Mouse (Mus musculus) 3134 (cell line): ENCODE data around the gene Cnot11.

Experiments
- DNase-seq: peaks from one replicate; pipeline ENCODE4 v3.0.0-alpha.2; 2011; ENCODE audit warnings: low spot score; ENCODE audit not compliant: insufficient read length; ENCODE audit errors: extremely low read depth

Gene Cnot11

DNA sequence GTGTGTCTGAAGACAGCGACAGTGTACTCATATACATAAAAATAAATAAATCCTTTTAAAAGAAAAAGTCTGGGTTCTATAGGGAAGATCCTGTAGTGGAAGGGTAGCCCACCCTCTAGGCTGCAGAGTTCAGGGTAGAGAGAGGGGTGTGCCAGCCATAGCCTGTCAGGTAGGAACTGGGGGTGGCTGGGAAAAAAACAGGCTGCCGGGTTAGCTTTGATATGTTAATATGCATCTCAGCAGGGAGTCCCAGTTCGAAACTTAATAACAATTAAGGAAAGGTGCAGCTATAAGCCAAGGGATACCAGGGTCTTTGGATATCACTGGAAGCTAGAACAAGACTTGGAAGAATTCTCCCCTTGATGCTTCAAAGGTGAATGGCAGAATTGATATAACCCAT is 875 bp upstream of the Cnot11 start:
- no peak for DNase-seq

DNA sequence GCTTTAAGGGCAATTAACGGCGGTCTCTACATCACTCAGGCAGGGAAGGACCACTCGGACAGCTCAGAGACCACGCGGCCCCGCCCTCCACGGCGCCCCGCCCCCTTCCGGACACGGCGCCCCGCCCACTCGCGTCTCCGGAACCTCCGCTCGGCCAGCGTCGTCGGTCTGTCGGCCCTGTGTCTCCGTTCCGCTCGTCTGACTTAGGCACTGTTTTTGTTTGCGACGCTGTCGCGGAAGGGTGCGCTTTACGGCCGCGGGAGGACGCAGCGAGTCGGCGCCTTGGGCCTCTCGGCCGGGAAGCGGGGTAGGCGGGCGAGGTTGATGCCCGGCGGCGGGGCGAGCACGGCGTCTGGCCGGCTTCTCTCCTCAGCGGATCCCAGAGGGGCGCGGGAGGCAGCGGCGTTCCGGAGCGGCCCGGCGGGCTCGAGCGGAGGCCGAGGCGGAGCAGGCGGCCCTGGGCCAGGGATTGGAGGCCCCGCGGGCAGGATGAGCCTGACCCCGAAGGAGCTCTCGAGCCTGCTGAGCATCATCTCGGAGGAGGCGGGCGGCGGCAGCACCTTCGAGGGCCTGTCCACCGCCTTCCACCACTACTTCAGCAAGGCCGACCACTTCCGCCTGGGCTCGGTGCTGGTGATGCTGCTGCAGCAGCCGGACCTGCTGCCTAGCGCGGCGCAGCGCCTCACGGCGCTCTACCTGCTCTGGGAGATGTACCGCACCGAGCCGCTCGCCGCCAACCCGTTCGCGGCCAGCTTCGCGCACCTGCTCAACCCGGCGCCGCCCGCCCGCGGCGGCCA is 921 bp downstream of the Cnot11 start:
- peak; percentile 99 for DNase-seq

DNA sequence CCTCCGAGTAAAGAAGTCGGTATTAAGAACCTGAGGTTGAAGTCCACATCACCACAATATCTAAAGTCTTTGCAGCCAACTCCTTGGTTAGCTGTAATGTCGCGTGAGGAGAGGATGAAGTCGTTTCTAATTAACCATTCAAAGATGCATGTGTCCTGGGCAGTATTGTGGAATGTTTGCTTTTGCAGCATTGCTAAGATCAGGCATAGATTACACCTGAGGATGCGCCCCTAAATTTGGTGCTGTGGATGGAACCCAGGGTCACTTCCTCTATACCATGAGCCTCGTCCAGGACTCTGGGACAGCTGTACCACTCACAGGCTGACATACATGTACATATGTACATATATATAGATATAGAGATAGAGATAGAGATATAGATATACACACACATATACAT is 1.9 kb downstream of the Cnot11 start:
- no peak for DNase-seq

DNA sequence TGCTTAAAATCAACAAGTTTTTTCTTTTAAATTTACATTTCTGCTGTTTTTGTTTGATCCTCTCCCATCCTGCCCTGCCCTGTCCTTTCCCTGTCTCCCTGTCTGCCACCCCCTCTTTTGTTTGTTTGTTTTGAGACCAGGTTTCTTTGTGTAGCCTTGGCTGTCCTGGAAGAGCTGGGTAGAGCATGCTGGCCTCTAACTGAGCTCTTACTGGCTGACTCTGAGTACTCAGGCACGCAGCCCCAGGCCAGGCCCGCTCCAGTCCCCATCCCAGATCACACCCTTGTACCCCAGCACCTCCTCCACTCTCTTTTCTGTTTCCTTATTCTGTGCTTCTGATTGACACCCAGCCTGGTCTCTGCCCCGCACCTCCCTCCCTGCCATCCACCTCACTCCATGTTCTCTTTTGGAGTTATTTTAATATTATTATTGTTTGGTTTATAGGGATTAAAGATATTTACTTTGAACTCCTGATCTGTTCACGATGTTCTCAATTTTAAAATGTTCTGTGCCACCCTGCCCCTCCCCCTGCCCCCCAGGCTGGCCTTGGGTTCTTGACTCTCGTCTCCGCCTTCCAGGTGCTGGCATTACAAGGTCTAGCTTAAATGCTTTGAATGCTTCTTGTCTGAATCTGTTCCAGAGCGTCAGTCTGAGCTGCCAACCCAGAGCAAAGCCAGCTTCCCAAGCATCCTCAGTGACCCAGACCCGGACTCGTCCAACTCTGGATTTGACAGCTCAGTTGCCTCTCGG is 3.0 kb downstream of the Cnot11 start:
- DNase-seq = no peak

DNA sequence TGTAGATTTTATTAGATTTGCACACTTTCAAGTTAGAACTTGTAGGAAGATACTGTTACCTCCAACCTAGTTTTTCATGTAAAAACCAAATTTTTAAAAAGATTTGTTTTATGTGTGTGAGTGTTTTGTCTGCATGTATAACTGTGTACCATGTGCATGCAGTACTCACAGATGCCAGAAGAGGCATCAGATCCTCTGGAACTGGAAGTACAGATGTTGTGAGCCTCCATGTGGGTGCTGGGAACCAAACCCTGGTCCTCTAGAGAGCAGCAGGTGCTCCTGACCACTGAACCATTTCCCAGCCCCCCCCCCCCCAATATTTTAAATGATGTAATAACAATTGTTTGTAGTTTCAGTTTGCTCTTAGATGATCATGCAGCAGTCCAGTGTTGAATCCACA is 5.8 kb downstream of the Cnot11 start:
- no peak for DNase-seq

DNA sequence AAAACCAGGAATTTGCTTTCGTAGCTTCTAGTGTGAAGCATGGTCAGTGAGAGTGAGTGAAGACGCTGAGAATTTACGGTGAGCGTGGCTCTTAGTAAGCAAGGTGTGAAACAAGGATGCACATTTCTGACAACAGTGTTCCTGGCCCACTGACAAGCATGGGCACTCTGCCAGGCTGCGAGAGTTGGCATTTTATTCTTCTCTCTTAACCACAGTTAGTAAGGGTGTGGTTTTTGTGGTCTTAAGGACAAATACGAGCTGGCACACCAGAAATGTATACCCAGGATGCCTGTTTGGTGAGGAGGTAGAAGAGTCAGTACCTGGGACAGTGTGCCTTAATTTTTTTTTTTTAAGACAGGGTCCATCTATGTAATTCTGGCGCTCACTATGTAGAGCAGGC is 10.8 kb downstream of the Cnot11 start:
- peak; percentile 55 for DNase-seq

DNA sequence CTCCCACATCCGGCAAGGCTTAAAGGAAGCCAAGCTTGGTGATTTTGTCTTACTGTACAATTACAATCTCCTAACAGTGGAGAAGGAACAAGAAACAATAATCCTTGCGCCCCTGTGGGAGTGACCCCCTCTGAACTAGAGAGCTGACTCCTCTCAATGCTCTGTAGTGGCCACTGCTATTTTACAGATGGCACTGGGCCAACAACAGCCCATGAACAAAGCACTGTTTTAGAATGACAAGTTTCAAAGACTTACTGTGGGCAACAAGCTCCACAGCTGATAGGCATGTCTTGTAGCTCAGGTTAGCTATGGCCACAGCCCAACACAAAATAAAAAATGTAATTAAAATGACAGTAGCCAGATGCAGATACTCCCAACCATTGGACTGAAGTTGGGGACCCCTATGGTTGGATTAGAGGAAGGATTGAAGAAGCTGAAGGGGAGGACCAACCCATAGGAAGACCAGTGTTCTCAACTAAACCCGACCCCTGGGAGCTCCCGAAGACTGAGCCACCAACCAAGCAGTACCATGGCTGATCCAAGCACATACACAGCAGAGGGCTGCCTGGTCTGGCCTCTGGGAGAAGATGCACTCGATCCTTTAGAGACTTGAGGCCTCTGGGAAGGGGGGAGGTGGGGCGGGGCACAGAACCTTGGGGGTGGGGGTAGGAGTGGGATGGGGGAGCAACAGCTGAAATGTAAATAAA is 11.5 kb downstream of the Cnot11 start:
- DNase-seq = no peak

DNA sequence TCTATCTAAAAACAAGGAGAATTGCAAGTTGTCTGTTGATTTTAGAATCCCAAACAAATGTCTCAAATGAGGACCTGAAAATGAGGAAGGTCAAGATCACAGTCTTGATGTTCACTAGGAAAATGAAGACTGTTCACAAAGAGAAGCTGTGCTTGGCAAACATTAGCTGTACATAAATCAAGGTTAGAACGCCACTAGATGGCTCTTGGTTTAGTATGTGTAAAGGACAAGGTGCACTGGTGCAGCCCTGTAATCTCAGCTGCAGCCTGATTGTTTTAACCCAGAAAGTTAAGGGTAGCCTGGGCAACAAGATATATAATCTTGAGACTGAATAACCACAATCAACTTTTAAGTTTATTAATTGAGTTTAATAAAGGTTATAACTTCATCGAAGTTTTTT is 12.4 kb downstream of the Cnot11 start:
- no peak for DNase-seq

DNA sequence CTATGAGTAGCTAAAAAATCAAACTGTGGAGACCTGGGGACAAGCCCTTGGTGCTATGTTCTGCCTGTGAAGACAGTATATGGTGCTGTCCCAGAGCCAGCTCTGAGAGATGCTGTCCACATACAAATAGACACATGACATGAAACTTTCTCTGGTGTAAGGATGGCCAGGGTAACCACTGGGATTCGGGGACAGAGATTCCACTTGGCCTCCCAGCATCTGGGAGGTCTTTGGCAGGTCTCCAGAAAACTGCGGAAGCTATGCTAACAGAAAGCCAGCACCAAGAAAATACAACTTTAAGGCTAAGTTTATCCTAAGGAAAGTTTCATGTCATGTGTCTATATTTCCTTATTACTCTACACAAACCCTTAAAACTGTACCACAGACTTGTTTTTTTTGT is 15.0 kb downstream of the Cnot11 start:
- no peak for DNase-seq

DNA sequence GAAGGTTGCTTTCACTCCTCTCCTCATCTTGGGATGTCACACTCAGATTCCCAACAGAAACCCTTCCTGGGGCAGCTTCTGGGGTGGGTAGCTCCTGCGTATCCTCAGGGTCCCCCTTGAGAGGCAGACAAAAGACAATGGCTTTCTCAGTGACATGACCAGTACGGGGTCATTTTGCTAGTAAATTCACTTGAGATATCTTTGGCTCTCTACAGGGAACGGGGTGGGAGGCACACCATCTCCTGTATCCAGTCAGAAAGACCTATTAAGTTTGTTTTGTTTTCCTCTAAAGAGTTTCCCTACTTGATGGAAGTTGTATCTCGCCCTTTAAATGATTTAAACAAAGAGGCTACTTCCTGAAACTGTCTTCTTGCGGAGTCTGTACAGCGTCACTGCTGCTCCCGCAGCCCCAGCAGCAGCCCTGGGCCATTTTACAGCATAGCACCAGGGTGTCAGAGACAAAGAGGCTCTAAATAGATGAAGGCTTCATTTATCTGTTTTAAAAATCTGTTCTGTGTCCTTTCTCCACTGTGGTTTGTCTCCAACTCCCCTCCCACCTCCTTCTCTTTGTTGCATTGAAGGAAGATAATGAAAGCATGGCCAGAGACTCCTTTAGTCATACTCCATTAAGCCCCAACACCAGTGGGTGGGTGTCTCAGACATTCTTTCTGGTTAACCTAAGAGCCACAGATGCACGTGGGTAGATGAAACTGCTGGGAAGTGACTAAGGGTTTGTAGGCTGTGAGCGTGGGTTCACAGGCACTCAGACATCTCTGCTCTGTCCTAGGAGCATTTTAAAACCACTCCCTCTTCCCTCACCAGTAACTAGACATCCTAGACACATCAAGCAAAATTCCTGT is 21.0 kb downstream of the Cnot11 start:
- no peak for DNase-seq

DNA sequence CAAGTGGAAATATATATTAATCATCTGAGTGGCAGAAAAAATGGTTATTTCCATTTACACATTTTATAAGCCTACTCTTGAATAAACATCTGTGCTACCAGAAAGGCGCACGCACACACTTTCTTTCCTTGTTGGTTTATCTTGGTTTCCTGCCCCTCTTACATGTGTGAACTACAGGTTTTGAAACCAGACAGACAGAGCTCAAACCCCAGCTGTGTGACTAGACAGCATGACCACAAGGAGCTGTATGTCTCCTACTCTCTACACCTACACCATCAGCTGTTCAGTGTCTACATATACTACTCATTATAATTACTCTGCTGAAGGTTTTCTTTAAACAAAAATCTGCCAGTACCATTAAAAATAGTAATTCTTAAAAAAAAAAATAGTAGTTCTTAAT is 24.2 kb downstream of the Cnot11 start:
- DNase-seq = no peak

DNA sequence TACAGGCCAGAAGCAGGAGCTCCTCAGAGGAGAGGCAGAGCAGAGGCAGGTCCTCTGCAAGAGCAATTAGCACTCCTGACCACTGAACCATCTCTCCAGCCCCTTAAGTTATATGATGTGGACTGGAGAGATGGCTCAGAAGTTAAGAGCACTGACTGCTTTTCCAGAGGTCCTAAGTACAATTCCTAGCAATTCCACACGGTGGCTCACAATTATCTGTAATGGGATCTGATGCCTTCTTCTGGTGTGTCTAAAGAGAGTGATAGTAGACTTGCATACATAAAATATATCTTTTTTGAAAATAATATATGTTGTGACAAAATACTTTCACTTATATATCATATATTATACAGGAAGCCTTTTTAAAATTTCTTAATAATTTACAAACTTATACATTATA is 27.1 kb downstream of the Cnot11 start:
- no peak for DNase-seq

DNA sequence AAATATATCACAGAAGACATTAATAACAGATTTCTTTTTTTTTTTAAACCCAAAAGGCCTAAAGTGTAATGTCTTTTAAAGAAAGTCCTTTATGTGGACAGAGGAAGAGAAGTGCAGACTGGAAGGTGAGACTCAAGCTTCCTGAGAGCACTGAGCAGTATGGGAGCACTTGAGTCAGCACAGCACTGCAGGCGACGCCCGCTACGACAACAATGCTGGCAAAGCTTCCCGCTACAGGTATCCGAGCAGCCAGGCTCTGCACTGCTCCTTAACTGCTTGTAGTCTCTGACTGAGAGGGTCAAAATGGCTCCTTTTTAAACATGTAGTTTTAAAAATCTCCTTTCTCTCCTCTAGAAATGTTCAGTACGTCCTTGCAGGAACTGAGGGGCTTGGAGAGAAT is 28.4 kb downstream of the Cnot11 start:
- no peak for DNase-seq

DNA sequence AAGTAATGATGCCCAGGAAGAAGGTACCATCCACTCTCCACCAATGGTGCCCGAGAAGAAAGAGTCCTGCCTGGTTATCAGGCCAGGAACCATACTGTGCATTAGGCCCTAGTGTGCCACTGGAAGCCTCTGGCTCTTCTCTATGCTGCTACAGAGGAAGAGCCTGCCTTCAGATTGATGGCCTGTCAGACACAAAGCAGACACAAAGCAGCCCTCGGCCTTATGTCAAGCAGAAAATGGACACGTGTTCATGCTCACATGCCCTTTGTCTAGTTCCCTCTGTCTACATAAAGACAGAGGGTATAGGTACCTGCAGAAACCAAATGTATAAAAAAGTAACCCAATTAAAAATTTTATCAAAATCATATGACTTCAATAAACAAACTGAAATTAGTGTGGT is 29.8 kb downstream of the Cnot11 start:
- no peak for DNase-seq

DNA sequence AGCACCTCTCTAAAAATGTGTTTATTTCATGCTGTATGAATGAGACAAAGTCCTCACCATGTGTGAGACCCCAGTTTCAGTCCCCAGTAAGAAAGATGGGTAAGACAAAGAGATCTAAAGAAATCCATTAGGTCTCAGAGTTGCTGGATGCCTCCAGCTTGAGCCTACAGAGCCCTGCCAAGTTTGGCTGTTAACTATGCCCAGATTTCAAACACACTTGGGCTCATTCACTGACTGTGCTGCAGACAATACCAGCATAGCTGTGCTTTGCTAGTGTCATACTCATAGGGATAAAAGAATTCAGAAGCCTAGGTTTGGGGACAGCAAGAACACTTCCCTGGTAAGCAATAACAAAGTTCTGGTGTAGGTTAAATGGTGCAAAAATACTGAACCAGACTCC is 33.3 kb downstream of the Cnot11 start:
- no peak for DNase-seq

DNA sequence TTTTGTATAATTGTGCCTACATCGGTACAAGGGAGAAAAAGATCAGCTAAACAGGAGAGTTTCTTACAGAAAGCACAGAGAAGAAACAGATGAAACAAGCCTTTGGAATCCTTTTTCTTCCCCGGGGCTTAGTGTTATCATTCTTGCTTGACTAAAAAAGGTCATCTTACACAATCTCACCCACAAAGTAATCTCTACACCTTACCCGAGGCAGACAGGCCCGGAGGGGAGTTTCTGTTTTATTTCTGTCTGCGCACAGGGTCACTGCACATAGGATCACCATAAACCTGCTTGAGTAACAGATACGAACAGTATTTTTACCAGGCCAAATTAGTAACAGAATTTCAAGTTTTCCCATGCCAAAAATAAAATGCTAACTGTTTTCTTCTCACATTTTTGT is 36.9 kb downstream of the Cnot11 start:
- DNase-seq = no peak

DNA sequence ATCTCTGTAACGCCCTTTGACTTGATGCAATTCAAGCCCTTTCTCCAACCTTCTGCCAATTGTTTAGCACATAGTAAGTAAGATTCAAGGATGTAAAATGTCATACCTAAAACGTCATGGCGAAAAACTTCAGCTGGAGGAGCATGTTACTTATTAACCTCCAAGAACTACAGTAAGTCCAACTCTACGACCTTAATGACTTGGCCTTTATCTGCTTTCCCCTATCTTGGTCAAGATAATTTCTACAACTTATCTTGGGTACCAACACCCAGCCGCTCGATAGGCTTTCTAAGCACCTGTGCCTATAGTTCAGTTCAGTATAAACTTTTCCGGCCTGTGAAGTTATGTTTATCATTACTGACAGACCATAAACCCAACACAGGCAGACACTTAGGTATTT is 39.1 kb downstream of the Cnot11 start:
- DNase-seq = no peak

DNA sequence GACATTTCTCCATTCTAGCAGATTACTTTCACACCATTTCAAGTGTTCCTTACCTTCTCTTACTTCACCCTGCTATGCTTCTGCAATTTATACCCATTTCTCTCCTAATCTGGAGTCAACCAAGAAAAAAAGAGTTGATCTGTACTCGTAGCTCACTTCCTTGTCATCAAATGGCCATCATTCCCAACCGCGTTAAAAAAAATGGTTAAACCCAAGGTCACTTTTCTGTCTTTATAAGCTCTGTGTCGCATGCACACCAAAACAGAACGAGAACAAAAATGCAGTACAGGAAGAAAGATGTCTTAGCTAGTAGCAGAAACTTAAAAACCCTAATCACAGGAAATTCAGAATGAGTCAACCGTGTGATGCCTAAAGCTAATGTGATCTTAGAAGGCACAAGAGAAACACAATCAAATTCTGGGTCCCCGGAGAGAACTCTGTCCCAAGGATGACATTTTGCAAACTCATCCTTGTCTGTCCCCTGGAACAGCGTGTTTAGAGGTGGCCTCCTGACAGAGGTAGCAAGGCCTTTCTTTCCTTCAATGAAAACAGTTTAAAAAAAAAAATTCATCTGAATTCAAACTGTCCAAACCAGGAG is 41.1 kb downstream of the Cnot11 start:
- peak; percentile 8 for DNase-seq

DNA sequence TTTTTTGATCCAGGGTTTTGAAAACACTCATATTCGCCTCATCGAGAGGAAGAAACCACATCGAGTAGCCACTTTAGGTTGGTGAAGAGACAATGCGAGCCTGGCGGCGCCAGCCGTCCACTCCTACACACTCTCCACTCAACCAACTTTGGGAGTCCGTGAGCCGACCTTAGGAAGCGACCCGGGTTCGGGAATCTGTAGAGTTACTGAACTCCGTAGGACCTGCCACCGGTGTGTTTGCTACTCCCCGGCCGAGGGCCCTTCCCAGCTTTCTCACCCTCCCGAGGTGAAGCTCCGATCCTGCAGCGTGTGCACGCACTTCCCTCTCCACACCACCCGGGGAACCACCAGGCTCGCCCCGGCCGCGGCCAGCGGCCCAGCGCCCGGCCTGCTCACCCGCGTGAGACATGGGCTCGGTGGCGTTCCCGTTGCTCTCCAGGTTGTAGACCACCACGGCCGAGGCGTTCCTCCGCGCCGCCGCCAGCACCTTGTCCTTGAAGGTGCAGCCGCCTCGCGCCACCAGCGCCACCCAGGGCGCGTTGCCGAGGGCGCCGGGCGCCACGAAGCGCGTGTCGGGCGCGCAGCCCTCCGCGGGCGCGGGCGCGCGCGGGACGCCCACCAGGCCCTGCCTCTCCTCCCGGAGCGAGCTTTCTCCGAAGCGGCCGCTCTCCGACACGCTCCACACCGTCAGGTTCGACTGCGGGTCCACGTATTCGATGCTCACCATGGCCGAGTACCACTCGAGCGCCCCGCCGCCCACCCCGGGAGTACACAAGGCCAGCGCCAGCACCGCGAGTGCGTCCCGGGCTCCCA is 41.8 kb downstream of the Cnot11 start:
- peak; percentile 83 for DNase-seq
